Mouse (Mus musculus) myocyte (in vitro differentiated cells): ENCODE results near the gene Gimap3.

Experiments used
- CEBPB ChIP-seq: IDR thresholded peaks from 2 replicates; pipeline ENCODE4 v1.6.1; 2011; ENCODE audit warnings: mild to moderate bottlenecking, moderate library complexity; ENCODE audit not compliant: poor library complexity, insufficient read depth, severe bottlenecking
- POLR2A ChIP-seq: IDR thresholded peaks from one replicate; pipeline ENCODE4 v1.6.1; 2011; ENCODE audit warnings: low read depth, mild to moderate bottlenecking, control low read depth, moderate library complexity; ENCODE audit not compliant: insufficient read length

DNA sequence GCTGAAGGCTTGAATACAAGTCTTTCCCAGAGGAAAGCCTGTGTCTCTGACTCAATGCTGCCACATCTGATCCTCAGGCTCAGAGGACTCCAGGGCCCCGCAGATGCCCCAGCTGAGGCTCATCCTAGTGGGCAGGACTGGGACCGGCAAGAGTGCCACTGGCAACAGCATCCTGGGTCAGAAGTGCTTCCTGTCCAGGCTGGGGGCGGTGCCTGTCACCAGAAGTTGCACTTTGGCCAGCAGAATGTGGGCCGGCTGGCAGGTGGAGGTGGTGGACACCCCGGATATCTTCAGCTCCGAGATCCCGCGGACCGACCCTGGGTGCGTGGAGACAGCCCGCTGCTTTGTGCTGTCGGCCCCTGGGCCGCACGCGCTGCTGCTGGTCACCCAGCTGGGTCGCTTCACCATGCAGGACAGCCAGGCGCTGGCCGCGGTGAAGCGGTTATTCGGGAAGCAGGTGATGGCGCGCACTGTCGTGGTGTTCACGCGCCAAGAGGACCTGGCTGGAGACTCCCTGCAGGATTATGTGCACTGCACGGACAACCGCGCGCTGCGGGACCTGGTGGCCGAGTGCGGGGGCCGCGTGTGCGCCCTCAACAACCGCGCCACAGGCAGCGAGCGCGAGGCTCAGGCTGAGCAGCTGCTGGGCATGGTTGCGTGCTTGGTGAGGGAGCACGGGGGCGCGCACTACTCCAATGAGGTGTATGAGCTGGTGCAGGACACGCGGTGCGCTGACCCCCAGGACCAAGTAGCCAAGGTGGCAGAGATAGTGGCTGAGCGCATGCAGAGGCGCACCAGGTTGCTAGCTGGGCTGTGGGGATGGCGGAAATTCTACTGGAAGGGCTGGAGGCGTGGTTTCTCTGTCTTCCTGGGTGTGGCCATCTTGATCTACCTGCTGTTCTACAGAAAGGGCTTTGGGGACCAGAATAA, 28.0 kb downstream of the Gimap3 start:
- no peak for TF ChIP-seq POLR2A
- TF ChIP-seq CEBPB = no peak
